Mouse (Mus musculus) neural tube, embryonic 12.5 days (tissue): Measurements from ENCODE around the gene Ssu2. TPM values are rescaled to one million over a fixed set of nuclear protein-coding genes. Genes with fewer than 3 reads are reported as not detected.

ENCODE experiments used
- ATAC-seq: fragments of 200-750 bp; cut with Nextera tagmentation; 2 replicates; pipeline ENCODE4 v1.8.0; 2017; ENCODE audit warnings: low read depth, mild to moderate bottlenecking, moderate TSS enrichment, moderate library complexity; ENCODE audit not compliant: low FRiP score
- H3K27ac ChIP-seq: fragments of 300-500 bp; sonication (generic); 2 replicates; pipeline ENCODE4 v1.5.1; 2016
- H3K27me3 ChIP-seq: fragments of 300-500 bp; sonication (generic); replicated peaks from 2 replicates; pipeline ENCODE4 v1.6.1; 2016; ENCODE audit warnings: mild to moderate bottlenecking
- H3K36me3 ChIP-seq: fragments of 300-500 bp; sonication (generic); 2 replicates; pipeline ENCODE4 v1.6.1; 2016; ENCODE audit warnings: mild to moderate bottlenecking
- H3K4me1 ChIP-seq: fragments of 300-500 bp; sonication (generic); 2 replicates; pipeline ENCODE4 v1.6.1; 2016
- H3K4me2 ChIP-seq: fragments of 300-500 bp; sonication (generic); replicated peaks from 2 replicates; pipeline ENCODE4 v1.6.1; 2016; ENCODE audit warnings: mild to moderate bottlenecking
- H3K4me3 ChIP-seq: fragments of 300-500 bp; sonication (generic); 2 replicates; pipeline ENCODE4 v1.5.1; 2016
- H3K9ac ChIP-seq: fragments of 300-500 bp; sonication (generic); 2 replicates; pipeline ENCODE4 v1.6.1; 2016; ENCODE audit warnings: mild to moderate bottlenecking
- H3K9me3 ChIP-seq: fragments of 300-500 bp; sonication (generic); 2 replicates; pipeline ENCODE4 v1.6.1; 2016; ENCODE audit warnings: mild to moderate bottlenecking
- WGBS: fragments of 180-500 bp; shearing (Covaris S2); methylation state at CpG from one replicate; pipeline ENCODE4 v1.1.7; 2016; 5-methylcytosine and 5-hydroxymethylcytosine counted together
- polyA plus RNA-seq: library from polyadenylated mRNA; unstranded; fragments of >200 nt; fragmentation: Nextera tagmentation; extraction: Ambion mirVana; gene quantifications from 2 replicates; pipeline ENCODE4 v1.2.1, GENCODE M21; 2016

Ssu2 gene
- 0.55 and 0.87 TPM in 2 replicates for polyA plus RNA-seq

GRCm38 (mm10) chr6:112387947-112388346, at the start of gene Ssu2:
Gene Ssu2, minus strand, starts transcription at chr6:112388023.
- H3K4me1 ChIP-seq, result no peaks in the 10 kb centered on the region
- H3K4me3 ChIP-seq, result no peak within 1 kb of the TSS
- H3K36me3 ChIP-seq, result no peaks in the 10 kb centered on the region
- H3K27ac ChIP-seq, result no peak within 1 kb of the TSS
- no peak within 1 kb of the TSS for H3K9ac ChIP-seq
- no peak within 1 kb of the TSS for H3K4me2 ChIP-seq
- H3K27me3 ChIP-seq, result no peaks in the 10 kb centered on the region
- ATAC-seq, result no peak
- H3K9me3 ChIP-seq, result no peaks in the 10 kb centered on the region
- 86% methylated on average over 9 of the region's 9 CpGs for WGBS

- Histone ChIP-seq H3K27ac (no peak overlapping the region), H3K4me1 (no peaks in the 10 kb centered on the region), H3K27me3 (no peaks in the 10 kb centered on the region), H3K9ac (no peak overlapping the region), H3K4me2 (no peak overlapping the region), H3K36me3 (no peaks in the 10 kb centered on the region), H3K9me3 (0 out of 2 replicates have a peak, but pooled peaks cover 6% of the 10 kb centered on the region), H3K4me3 (no peak overlapping the region)
- no peak for ATAC-seq
- 77% methylated on average over 6 of the region's 6 CpGs for WGBS
These were observed 38.4 kb upstream of the Ssu2 start for GRCm38 (mm10) chr6:112426018-112426732.

GRCm38 (mm10) chr6:112423746-112424501, 36.1 kb upstream of the Ssu2 start:
- Histone ChIP-seq H3K27ac (no peak overlapping the region), H3K27me3 (no peaks in the 10 kb centered on the region), H3K9ac (no peak overlapping the region), H3K4me2 (no peak overlapping the region), H3K4me3 (no peak overlapping the region), H3K36me3 (no peaks in the 10 kb centered on the region), H3K4me1 (no peaks in the 10 kb centered on the region), H3K9me3 (0 out of 2 replicates have a peak, but pooled peaks cover 6% of the 10 kb centered on the region)
- ATAC-seq, result no peak
- WGBS, result 91% methylated on average over 8 of the region's 8 CpGs

- Histone ChIP-seq H3K27ac (no peak overlapping the region), H3K4me2 (no peak overlapping the region), H3K9me3 (0 out of 2 replicates have a peak, but pooled peaks cover 6% of the 10 kb centered on the region), H3K27me3 (no peaks in the 10 kb centered on the region), H3K4me3 (no peak overlapping the region), H3K36me3 (no peaks in the 10 kb centered on the region), H3K9ac (no peak overlapping the region), H3K4me1 (no peaks in the 10 kb centered on the region)
- WGBS, result 97% methylated on average over 1 of the region's 1 CpGs
- ATAC-seq, result no peak
These were observed 33.1 kb upstream of the Ssu2 start for GRCm38 (mm10) chr6:112420883-112421282.

GRCm38 (mm10) chr6:112419333-112419732, 31.5 kb upstream of the Ssu2 start:
- 90% methylated on average over 9 of the region's 9 CpGs for WGBS
- H3K9ac ChIP-seq, result no peak overlapping the region

GRCm38 (mm10) chr6:112404111-112404510, 16.3 kb upstream of the Ssu2 start:
- H3K36me3 ChIP-seq, result no peaks in the 10 kb centered on the region
- H3K4me1 ChIP-seq, result no peaks in the 10 kb centered on the region
- no peak overlapping the region for H3K27ac ChIP-seq
- H3K27me3 ChIP-seq, result no peaks in the 10 kb centered on the region
- no peak for ATAC-seq
- no peak overlapping the region for H3K4me2 ChIP-seq
- 86% methylated on average over 5 of the region's 5 CpGs for WGBS
- no peaks in the 10 kb centered on the region for H3K9me3 ChIP-seq
- H3K4me3 ChIP-seq, result no peak overlapping the region
- H3K9ac ChIP-seq, result no peak overlapping the region

More at GRCm38 (mm10) chr6:112419333-112419732, 31.5 kb upstream of the Ssu2 start:
- no peak for ATAC-seq
- Histone ChIP-seq H3K4me3 (no peak overlapping the region), H3K4me2 (no peak overlapping the region), H3K36me3 (no peaks in the 10 kb centered on the region), H3K4me1 (no peaks in the 10 kb centered on the region), H3K27me3 (no peaks in the 10 kb centered on the region), H3K27ac (no peak overlapping the region), H3K9me3 (0 out of 2 replicates have a peak, but pooled peaks cover 6% of the 10 kb centered on the region)

- no peak overlapping the region for H3K9ac ChIP-seq
- 83% methylated on average over 12 of the region's 12 CpGs for WGBS
- H3K4me2 ChIP-seq, result no peak overlapping the region
- no peak overlapping the region for H3K27ac ChIP-seq
- no peak overlapping the region for H3K4me3 ChIP-seq
- no peak for ATAC-seq
- no peaks in the 10 kb centered on the region for H3K4me1 ChIP-seq
- H3K9me3 ChIP-seq, result no peaks in the 10 kb centered on the region
- no peaks in the 10 kb centered on the region for H3K36me3 ChIP-seq
- H3K27me3 ChIP-seq, result no peaks in the 10 kb centered on the region
These were observed 14.3 kb upstream of the Ssu2 start for GRCm38 (mm10) chr6:112401953-112402683.

- Histone ChIP-seq H3K9me3 (no peaks in the 10 kb centered on the region), H3K27me3 (no peaks in the 10 kb centered on the region), H3K4me1 (no peaks in the 10 kb centered on the region), H3K36me3 (no peaks in the 10 kb centered on the region), H3K4me2 (no peak overlapping the region), H3K27ac (no peak overlapping the region), H3K9ac (no peak overlapping the region), H3K4me3 (no peak overlapping the region)
- 93% methylated on average over 3 of the region's 3 CpGs for WGBS
- ATAC-seq, result no peak
These were observed 9.5 kb upstream of the Ssu2 start for GRCm38 (mm10) chr6:112397351-112397750.

- H3K4me2 ChIP-seq, result no peak overlapping the region
- no peaks in the 10 kb centered on the region for H3K36me3 ChIP-seq
- no peaks in the 10 kb centered on the region for H3K4me1 ChIP-seq
- H3K27me3 ChIP-seq, result no peaks in the 10 kb centered on the region
- no peaks in the 10 kb centered on the region for H3K9me3 ChIP-seq
- no peak overlapping the region for H3K4me3 ChIP-seq
- no peak overlapping the region for H3K9ac ChIP-seq
- H3K27ac ChIP-seq, result no peak overlapping the region
- no peak for ATAC-seq
- WGBS, result 92% methylated on average over 3 of the region's 3 CpGs
These were observed 8.5 kb upstream of the Ssu2 start for GRCm38 (mm10) chr6:112396352-112396751.

- H3K27ac ChIP-seq, result no peak overlapping the region
- WGBS, result 79% methylated on average over 3 of the region's 3 CpGs
- ATAC-seq, result no peak
- H3K27me3 ChIP-seq, result no peaks in the 10 kb centered on the region
- no peak overlapping the region for H3K4me3 ChIP-seq
- H3K9me3 ChIP-seq, result no peaks in the 10 kb centered on the region
- no peaks in the 10 kb centered on the region for H3K4me1 ChIP-seq
- H3K4me2 ChIP-seq, result no peak overlapping the region
- no peaks in the 10 kb centered on the region for H3K36me3 ChIP-seq
- H3K9ac ChIP-seq, result no peak overlapping the region
These were observed 562 bp upstream of the Ssu2 start for GRCm38 (mm10) chr6:112388385-112388784.

GRCm38 (mm10) chr6:112386260-112386659, 1.6 kb downstream of the Ssu2 start:
- Histone ChIP-seq H3K27me3 (no peaks in the 10 kb centered on the region), H3K36me3 (no peaks in the 10 kb centered on the region), H3K4me2 (no peak overlapping the region), H3K9ac (no peak overlapping the region), H3K27ac (no peak overlapping the region), H3K9me3 (no peaks in the 10 kb centered on the region), H3K4me1 (no peaks in the 10 kb centered on the region), H3K4me3 (no peak overlapping the region)
- ATAC-seq, result no peak
- WGBS, result 59% methylated on average over 2 of the region's 2 CpGs
